Mouse (Mus musculus) CH12.LX (cell line): ENCODE data around the gene Kidins220. TPM values are rescaled to one million over a fixed set of nuclear protein-coding genes. Genes with fewer than 3 reads are reported as not detected.

ENCODE experiments used
- DNase-seq: peaks from one replicate; pipeline ENCODE4 v3.0.0-alpha.2; 2013; ENCODE audit errors: extremely low read depth
- H3K27ac ChIP-seq: 2 replicates; pipeline ENCODE4 v1.5.1; 2012; ENCODE audit warnings: low read depth, mild to moderate bottlenecking, control low read depth, moderate library complexity; ENCODE audit not compliant: insufficient read depth
- H3K27me3 ChIP-seq: replicated peaks from 2 replicates; pipeline ENCODE3; 2012; ENCODE audit warnings: inconsistent platforms
- H3K36me3 ChIP-seq, 2 experiments: replicated peaks in 1 of 2; 2 replicates each; pipeline versions ENCODE3 to v1.6.1; 2012; ENCODE audit warnings: inconsistent platforms in 1 of 2, low read length in 1 of 2, mild to moderate bottlenecking in 1 of 2, mixed read lengths in 1 of 2, moderate library complexity in 1 of 2; ENCODE audit not compliant: control insufficient read depth in 1 of 2, insufficient read depth in 1 of 2
- H3K4me1 ChIP-seq, 2 experiments: 2 replicates each; pipeline ENCODE4 v1.6.1; 2012; ENCODE audit warnings: inconsistent platforms in 1 of 2, moderate library complexity in 1 of 2; ENCODE audit not compliant: insufficient read depth in 2 of 2, control insufficient read depth in 1 of 2
- H3K4me2 ChIP-seq: 2 replicates; pipeline ENCODE4 v1.6.1; 2012; ENCODE audit warnings: low read depth, mild to moderate bottlenecking, control low read depth; ENCODE audit not compliant: poor library complexity, insufficient read depth, severe bottlenecking
- H3K4me3 ChIP-seq, 3 experiments: fragments of 150-350 bp in 1 of 3; sonication (generic) in 1 of 3; replicated peaks in 1 of 3; 2 replicates each; pipeline versions ENCODE3 to v1.5.1; 2011 to 2012; ENCODE audit warnings: low read depth in 2 of 3, low read length in 2 of 3, mild to moderate bottlenecking in 2 of 3, moderate library complexity in 2 of 3, control low read depth in 1 of 3, improper control_type of control experiment in 1 of 3, inconsistent platforms in 1 of 3, mixed read lengths in 1 of 3; ENCODE audit not compliant: poor library complexity in 1 of 3
- H3K79me2 ChIP-seq: replicated peaks from 2 replicates; pipeline ENCODE4 v1.6.1; 2012; ENCODE audit warnings: mild to moderate bottlenecking, moderate library complexity; ENCODE audit not compliant: control insufficient read depth, poor library complexity, insufficient read depth, severe bottlenecking; ENCODE audit errors: extremely low read depth
- H3K9ac ChIP-seq: 2 replicates; pipeline ENCODE4 v1.6.1; 2012; ENCODE audit warnings: low read depth, mild to moderate bottlenecking, control low read depth, moderate library complexity; ENCODE audit not compliant: insufficient read depth
- H3K9me3 ChIP-seq: replicated peaks from 2 replicates; pipeline ENCODE3; 2012; ENCODE audit warnings: low read length, inconsistent platforms, mixed read lengths
- CHD1 ChIP-seq: IDR thresholded peaks from 2 replicates; pipeline ENCODE4 v1.6.1; 2012; ENCODE audit warnings: low read depth, low read length, improper control_type of control experiment, inconsistent platforms
- CTCF ChIP-seq, 2 experiments: IDR thresholded peaks in 1 of 2; conservative IDR thresholded peaks in 1 of 2; 2 replicates each; pipeline ENCODE4 v1.5.1; 2011 to 2012; ENCODE audit warnings: low read depth in 2 of 2, low read length in 2 of 2, improper control_type of control experiment in 1 of 2, inconsistent platforms in 1 of 2, mild to moderate bottlenecking in 1 of 2, moderate library complexity in 1 of 2
- ELF1 ChIP-seq: IDR thresholded peaks from 2 replicates; pipeline ENCODE4 v1.6.1; 2014; ENCODE audit warnings: low read depth, mild to moderate bottlenecking, inconsistent platforms, low read length, improper control_type of control experiment
- EP300 ChIP-seq: IDR thresholded peaks from 2 replicates; pipeline ENCODE4 v1.6.1; 2011; ENCODE audit warnings: low read length, improper control_type of control experiment
- GABPA ChIP-seq: IDR thresholded peaks from 2 replicates; pipeline ENCODE4 v1.6.1; 2012; ENCODE audit warnings: low read depth, low read length, improper control_type of control experiment, inconsistent platforms; ENCODE audit not compliant: insufficient replicate concordance
- JUND ChIP-seq: conservative IDR thresholded peaks from 2 replicates; pipeline ENCODE4 v1.6.1; 2011; ENCODE audit warnings: low read depth, low read length, improper control_type of control experiment
- MAFK ChIP-seq: IDR thresholded peaks from 2 replicates; pipeline ENCODE4 v1.6.1; 2011; ENCODE audit warnings: low read length, improper control_type of control experiment; ENCODE audit not compliant: insufficient replicate concordance
- MAX ChIP-seq: IDR thresholded peaks from 2 replicates; pipeline ENCODE4 v1.6.1; 2011; ENCODE audit warnings: low read length, improper control_type of control experiment
- MAZ ChIP-seq: IDR thresholded peaks from 2 replicates; pipeline ENCODE4 v1.6.1; 2012; ENCODE audit warnings: low read depth, mild to moderate bottlenecking, inconsistent platforms, low read length, improper control_type of control experiment, moderate library complexity
- MXI1 ChIP-seq: IDR thresholded peaks from 2 replicates; pipeline ENCODE4 v1.6.1; 2011; ENCODE audit warnings: mild to moderate bottlenecking, low read depth, low read length, improper control_type of control experiment
- MYC ChIP-seq: IDR thresholded peaks from 2 replicates; pipeline ENCODE4 v1.6.1; 2011; ENCODE audit warnings: low read depth, mild to moderate bottlenecking, improper control_type of control experiment, low read length
- NRF1 ChIP-seq: IDR thresholded peaks from 2 replicates; pipeline ENCODE4 v1.6.1; 2014; ENCODE audit warnings: low read depth, mild to moderate bottlenecking, inconsistent platforms, low read length, improper control_type of control experiment, moderate library complexity
- RAD21 ChIP-seq: IDR thresholded peaks from 2 replicates; pipeline ENCODE4 v1.6.1; 2011; ENCODE audit warnings: low read depth, mild to moderate bottlenecking, low read length, improper control_type of control experiment, moderate library complexity
- TBP ChIP-seq: conservative IDR thresholded peaks from 2 replicates; pipeline ENCODE4 v1.6.1; 2011; ENCODE audit warnings: low read depth, low read length, improper control_type of control experiment
- TCF12 ChIP-seq: IDR thresholded peaks from 2 replicates; pipeline ENCODE4 v1.6.1; 2014; ENCODE audit warnings: low read depth, mild to moderate bottlenecking, inconsistent platforms, low read length, improper control_type of control experiment
- USF1 ChIP-seq: IDR thresholded peaks from 2 replicates; pipeline ENCODE4 v1.6.1; 2014; ENCODE audit warnings: low read depth, mild to moderate bottlenecking, inconsistent platforms, low read length, improper control_type of control experiment
- USF2 ChIP-seq: conservative IDR thresholded peaks from 2 replicates; pipeline ENCODE4 v1.6.1; 2011; ENCODE audit warnings: low read depth, low read length, improper control_type of control experiment
- ZC3H11A ChIP-seq: IDR thresholded peaks from 2 replicates; pipeline ENCODE4 v1.6.1; 2012; ENCODE audit warnings: low read depth, mild to moderate bottlenecking, inconsistent platforms, low read length, improper control_type of control experiment
- dilution Hi-C: fragments of 300-500 bp; cut with MboI; formaldehyde crosslinking; loops from 2 replicates; pipeline ENCODE4 v1.14.3; 2020; ENCODE audit warnings: low sequenced_read_pairs; ENCODE audit not compliant: extremely low pct_unique_long_range_greater_than_20kb, extremely low pct_ligation_motif_present
- in situ Hi-C: fragments of 300-500 bp; cut with MboI; formaldehyde crosslinking; loops from 3 replicates; pipeline ENCODE4 v1.14.3; 2019; ENCODE audit warnings: low sequenced_read_pairs, low pct_ligation_motif_present, low pct_unique_long_range_greater_than_20kb, mixed read lengths
- polyA plus RNA-seq: library from polyadenylated mRNA; unstranded; fragments of >175 nt; gene quantifications from 2 replicates; pipeline ENCODE4 v1.2.1, GENCODE M21; 2012; ENCODE audit warnings: low read depth; ENCODE audit not compliant: insufficient read length
- total RNA-seq, 2 experiments: library from RNA; depleted of rRNA; stranded (reverse); fragments of 300-350 nt in 1 of 2; fragments of >200 nt in 1 of 2; gene quantifications; 2 replicates each; pipeline ENCODE4 v1.2.3; 2012 to 2014

Kidins220 gene
- total and polyA plus RNA-seq, 3 experiments = 32.4 to 47.8 (median 39.4) TPM

- H3K4me3 ChIP-seq = no peak overlapping the region
- TF ChIP-seq MAFK (no peak), MXI1 (no peak), CTCF (conservative IDR thresholded peaks at IDR 0.05 in 1 of 2, IDR thresholded peaks at IDR 0.05 in 1 of 2; ENCODE audit: low read depth in 2 of 2, low read length in 2 of 2) (no peak), JUND (no peak), MAZ (no peak), NRF1 (no peak), RAD21 (no peak), MAX (no peak), CHD1 (no peak), ZC3H11A (no peak), ELF1 (no peak), MYC (no peak), GABPA (no peak), EP300 (no peak), TBP (no peak)
- TF ChIP-seq, all 38 proteins: peak for 0
These were observed 63.2 kb downstream of the Kidins220 start for GRCm38 (mm10) chr12:25037681-25038472.

GRCm38 (mm10) chr12:25044056-25044455, 69.3 kb downstream of the Kidins220 start:
- Histone ChIP-seq H3K27ac (no peak overlapping the region), H3K4me2 (no peak overlapping the region), H3K36me3 (peaks cover 28 to 76% of the 10 kb centered on the region in 2 experiments), H3K9ac (no peak overlapping the region), H3K9me3 (no peaks in the 10 kb centered on the region), H3K4me1 (peaks cover 0 to 4% of the 10 kb centered on the region in 2 experiments; a peak in 1 of 4 replicates), H3K79me2 (no peaks in the 10 kb centered on the region), H3K4me3 (no peak overlapping the region), H3K27me3 (no peaks in the 10 kb centered on the region)
- dilution Hi-C loops = no loop called here
- TF ChIP-seq CTCF (conservative IDR thresholded peaks at IDR 0.05 in 1 of 2, IDR thresholded peaks at IDR 0.05 in 1 of 2; ENCODE audit: low read depth in 2 of 2, low read length in 2 of 2) = no peak
- TF ChIP-seq TCF12 = no peak
- TF ChIP-seq NRF1 = no peak
- no peak for TF ChIP-seq USF1
- no peak for TF ChIP-seq USF2
- in situ Hi-C loops = no loop called here
- no peak for DNase-seq

More at GRCm38 (mm10) chr12:25037681-25038472, 63.2 kb downstream of the Kidins220 start:
- Histone ChIP-seq H3K36me3 (peaks cover 35 to 59% of the 10 kb centered on the region in 2 experiments), H3K4me2 (no peak overlapping the region), H3K27me3 (no peaks in the 10 kb centered on the region), H3K79me2 (no peaks in the 10 kb centered on the region; the same call in 1 of the 2 replicates), H3K27ac (no peak overlapping the region), H3K4me1 (peaks cover 11 to 28% of the 10 kb centered on the region in 2 experiments), H3K9me3 (no peaks in the 10 kb centered on the region), H3K9ac (no peak overlapping the region)
- DNase-seq = no peak
- dilution Hi-C loops (no loop called here), in situ Hi-C loops (no loop called here)
